8 mouse cellular contexts compared by ENCODE assay signal in the genomic region with DNA sequence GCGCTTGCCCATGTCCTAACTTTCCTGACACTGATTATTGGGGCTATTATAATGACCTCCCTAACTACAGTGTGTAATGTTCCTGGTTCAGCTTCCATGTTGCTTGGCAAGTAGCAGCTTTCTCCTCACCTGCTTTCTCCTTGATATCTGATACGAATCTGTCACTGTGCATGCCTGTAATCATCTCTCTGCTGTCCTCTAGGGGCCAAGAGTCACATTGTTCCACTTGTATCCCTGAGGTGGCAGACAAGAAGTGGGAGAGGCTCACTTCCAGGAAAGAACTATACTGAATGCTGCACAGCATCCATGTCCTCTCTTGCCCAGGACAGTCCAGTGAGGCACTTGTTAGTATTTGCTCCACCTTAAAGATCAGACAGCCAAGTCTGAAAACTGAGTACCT.
DNase-seq lines count a peak whose midpoint lies in the region; ATAC-seq and TF ChIP-seq lines count a peak whose summit lies in the region.

No protein-coding gene starts in this region.

- H3K4me1 ChIP-seq in lung, postnatal 0 days (ENCODE audit: insufficient read depth, low read depth, low read length) = no peaks in the 10 kb centered on the region
- H3K4me1 ChIP-seq in cortical plate, adult 2 months (ENCODE audit: control insufficient read depth, insufficient read depth, low read length) = peaks cover 2% of the 10 kb centered on the region; the same call in 1 of the 2 replicates
- H3K4me1 ChIP-seq in hindbrain, embryonic 16.5 days (ENCODE audit: control insufficient read depth, insufficient read depth, low read depth, low read length) = no peaks in the 10 kb centered on the region

- TF ChIP-seq CTCF in lung, postnatal 0 days (IDR thresholded peaks at IDR 0.05) = peak; percentile 68
- peak; percentile 62 for TF ChIP-seq CTCF in cortical plate, adult 2 months (IDR thresholded peaks at IDR 0.05; ENCODE audit: extremely low read depth, insufficient read depth, low read length)
- peak; percentile 64 for TF ChIP-seq CTCF in left cerebral cortex, adult 2 months (IDR thresholded peaks at IDR 0.05)

- no peak for ATAC-seq in lung, postnatal 0 days
- no peak for ATAC-seq in hindbrain, embryonic 16.5 days

- no peaks in the 10 kb centered on the region for H3K9me3 ChIP-seq in lung, postnatal 0 days (ENCODE audit: low read length)
- no peaks in the 10 kb centered on the region for H3K9me3 ChIP-seq in hindbrain, embryonic 16.5 days (ENCODE audit: control insufficient read depth, low read length)

- no peak for TF ChIP-seq EP300 in lung, postnatal 0 days (IDR thresholded peaks at IDR 0.05)

- intact Hi-C loops in left cerebral cortex, adult 2 months (cut with DNase I) = loop anchor here (10.0 kb wide), 1 partner anchor 63 kb away; a partner anchor contains a TSS

- DNase-seq in adrenal gland, postnatal 36 days = peak; percentile 4 to 5
- DNase-seq in adrenal gland, adult 8-10 months = no peak
- peak; percentile 36 for DNase-seq in lung, postnatal 0 days (ENCODE audit: low spot score)
- no peak for DNase-seq in lung, adult 18-20 months
- no peak for DNase-seq in left cerebral cortex, adult 2 months (ENCODE audit: extremely low spot score in 1 of 2, low spot score in 2 of 2)
- peak; percentile 48 to 49 for DNase-seq in spleen, postnatal 36 days (ENCODE audit: low spot score in 2 of 2)

- no peak overlapping the region for H3K27ac ChIP-seq in lung, postnatal 0 days (ENCODE audit: low read length)
- H3K27ac ChIP-seq in cortical plate, adult 2 months (ENCODE audit: insufficient read depth, low read length) = no peak overlapping the region
- H3K27ac ChIP-seq in left cerebral cortex, adult 2 months = no peak overlapping the region
- H3K27ac ChIP-seq in hindbrain, embryonic 16.5 days (ENCODE audit: low read depth, low read length) = no peak overlapping the region

- H3K27me3 ChIP-seq in lung, postnatal 0 days (replicated peaks; ENCODE audit: insufficient read depth, low read length) = no peaks in the 10 kb centered on the region
- no peaks in the 10 kb centered on the region for H3K27me3 ChIP-seq in hindbrain, embryonic 16.5 days (replicated peaks; ENCODE audit: control insufficient read depth, insufficient read depth, low read length)

- H3K4me2 ChIP-seq in lung, postnatal 0 days (replicated peaks; ENCODE audit: low read depth, low read length) = no peak overlapping the region
- H3K4me2 ChIP-seq in hindbrain, embryonic 16.5 days (ENCODE audit: low read length) = no peak overlapping the region

- no peaks in the 10 kb centered on the region for H3K36me3 ChIP-seq in lung, postnatal 0 days (ENCODE audit: insufficient read depth, low read length)
- H3K36me3 ChIP-seq in hindbrain, embryonic 16.5 days (ENCODE audit: control insufficient read depth, insufficient read depth, low read length) = no peaks in the 10 kb centered on the region

- H3K9ac ChIP-seq in lung, postnatal 0 days (replicated peaks; ENCODE audit: low read depth) = no peak overlapping the region
- no peak overlapping the region for H3K9ac ChIP-seq in hindbrain, embryonic 16.5 days (ENCODE audit: low read depth, low read length)

- no peak for TF ChIP-seq POLR2A in cortical plate, adult 2 months (IDR thresholded peaks at IDR 0.05; ENCODE audit: extremely low read depth, insufficient read depth, low read length)

- H3K4me3 ChIP-seq in lung, postnatal 0 days (ENCODE audit: low read depth, low read length) = no peak overlapping the region
- H3K4me3 ChIP-seq in cortical plate, adult 2 months (ENCODE audit: insufficient read depth, low read length) = no peak overlapping the region
- no peak overlapping the region for H3K4me3 ChIP-seq in left cerebral cortex, adult 2 months
- H3K4me3 ChIP-seq in hindbrain, embryonic 16.5 days (ENCODE audit: low read length) = no peak overlapping the region

- WGBS in lung, postnatal 0 days = 52% methylated on average over 2 of the region's 2 CpGs
- 48% methylated on average over 2 of the region's 2 CpGs for WGBS in hindbrain, embryonic 16.5 days

Comparison
In these comparisons a context has a peak if more than half of its experiments do, and no peak if none do; other contexts are left out.
1. DNase-seq: peak in adrenal gland, postnatal 36 days (2 of 2), lung, postnatal 0 days (single experiment) and spleen, postnatal 36 days (2 of 2); none in adrenal gland, adult 8-10 months (single experiment), lung, adult 18-20 months (0 of 2) and left cerebral cortex, adult 2 months (0 of 2).
2. Peak in every context shown above with its lines, with median percentiles within 50 percentile points of each other: CTCF ChIP-seq.